In genomic region chr10:63327091-63327490, GRCm38 (mm10) we compare ENCODE assay signal across 23 mouse cellular contexts.
"Had no signal": no experiment of that assay in that cellular context is flagged by ENCODE, and none has a peak within 500 bp of the region (broad histone marks: within the 10 kb centered on the region; RNA-seq: fewer than 3 reads in every experiment).

No protein-coding gene starts in this region.

- H3K4me1 ChIP-seq: kidney, embryonic 15.5 days; limb, embryonic 12.5 days; limb, embryonic 15.5 days; midbrain, embryonic 10.5 days; midbrain, embryonic 13.5 days; neural tube, embryonic 13.5 days had no signal

- H3K27me3 ChIP-seq: kidney, embryonic 15.5 days; limb, embryonic 12.5 days; limb, embryonic 15.5 days; megakaryocyte, embryonic 14.5 days; midbrain, embryonic 13.5 days; neural tube, embryonic 13.5 days had no signal

- H3K4me2 ChIP-seq: kidney, embryonic 15.5 days; limb, embryonic 12.5 days; limb, embryonic 15.5 days; liver, embryonic 11.5 days; lung, embryonic 14.5 days; midbrain, embryonic 13.5 days; neural tube, embryonic 13.5 days had no signal

- ATAC-seq: liver, postnatal 0 days; lung, postnatal 0 days; midbrain, embryonic 13.5 days; midbrain, embryonic 16.5 days had no signal

- H3K9ac ChIP-seq: kidney, embryonic 15.5 days; limb, embryonic 12.5 days; limb, embryonic 15.5 days; liver, embryonic 14.5 days; liver, postnatal 0 days; lung, embryonic 14.5 days; midbrain, embryonic 13.5 days; neural tube, embryonic 13.5 days had no signal

- DNase-seq: kidney, postnatal 10 days; kidney, postnatal 36 days; left cerebral cortex, postnatal 4 days; liver, postnatal 0 days; lung, embryonic 14.5 days; right cerebral cortex, postnatal 14 days; right cerebral cortex, postnatal 4 days; thymus, adult 2 months; thymus, postnatal 14 days; thymus, postnatal 4 days had no signal

- H3K9me3 ChIP-seq: kidney, embryonic 15.5 days; limb, embryonic 12.5 days; limb, embryonic 15.5 days; megakaryocyte, embryonic 14.5 days; midbrain, embryonic 10.5 days; midbrain, embryonic 13.5 days; neural tube, embryonic 13.5 days had no signal

- H3K27ac ChIP-seq: kidney, embryonic 15.5 days; limb, embryonic 12.5 days; limb, embryonic 15.5 days; liver, embryonic 14.5 days; midbrain, embryonic 10.5 days; midbrain, embryonic 13.5 days; neural tube, embryonic 13.5 days; stomach, postnatal 0 days had no signal

- H3K4me3 ChIP-seq: kidney, embryonic 15.5 days; limb, embryonic 12.5 days; limb, embryonic 15.5 days; megakaryocyte, embryonic 14.5 days; midbrain, embryonic 10.5 days; midbrain, embryonic 13.5 days; myocyte; neural tube, embryonic 13.5 days had no signal
